Mouse (Mus musculus): ENCODE results near the gene Ccl24. TPM values are rescaled to one million over a fixed set of nuclear protein-coding genes. Genes with fewer than 3 reads are reported as not detected.

The Ccl24 gene
- total RNA-seq, 2 experiments from 2014 or later = not detected

DNA sequence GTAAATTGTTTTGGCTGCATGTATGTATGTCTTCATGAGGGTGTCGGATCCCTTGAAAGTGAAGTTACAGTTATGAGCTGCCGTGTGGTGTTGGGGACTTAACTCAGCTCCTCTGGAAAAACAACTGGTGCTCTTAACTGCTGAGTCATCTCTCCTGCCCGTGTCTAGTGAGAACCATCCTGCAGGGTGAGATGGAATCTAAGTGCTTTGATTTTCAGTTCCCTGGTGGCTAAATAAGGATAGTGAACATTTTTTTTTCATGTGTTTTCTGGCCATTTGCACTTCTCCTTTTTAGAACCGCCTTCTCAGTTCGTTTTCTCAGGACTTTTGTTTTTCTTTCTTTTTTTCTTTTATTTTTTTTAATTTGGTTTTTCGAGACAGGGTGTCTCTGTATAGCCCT, 4.2 kb downstream of the Ccl24 start:
- peak; percentile 38 for TF ChIP-seq CTCF (conservative IDR thresholded peaks at IDR 0.05)
- Histone ChIP-seq H3K4me3 (no peak overlapping the region), H3K27ac (no peak overlapping the region)
- no peak for DNase-seq (ENCODE audit: low spot score in 2 of 2)

- H3K4me3 ChIP-seq = no peak overlapping the region
- no peak for TF ChIP-seq CTCF (conservative IDR thresholded peaks at IDR 0.05)
- no peak overlapping the region for H3K27ac ChIP-seq
- no peak for DNase-seq (ENCODE audit: low spot score in 2 of 2)
Observed at GRCm38 (mm10) chr5:135567556-135568265, 5.1 kb downstream of the Ccl24 start.

- H3K4me3 ChIP-seq = no peak within 1 kb of the TSS
- no peak for DNase-seq (ENCODE audit: low spot score in 2 of 2)
- TF ChIP-seq CTCF (conservative IDR thresholded peaks at IDR 0.05) = no peak
- H3K27ac ChIP-seq = no peak within 1 kb of the TSS
Observed at GRCm38 (mm10) chr5:135563469-135563868, 9.4 kb downstream of the Ccl24 start, which contains the start of gene Ccl26. TSS of gene Ccl26 (minus strand) at chr5:135563569.

- TF ChIP-seq CTCF (conservative IDR thresholded peaks at IDR 0.05) = no peak
- Histone ChIP-seq H3K27ac (no peak overlapping the region), H3K4me3 (no peak overlapping the region)
- DNase-seq (ENCODE audit: low spot score in 2 of 2) = no peak
Observed at GRCm38 (mm10) chr5:135557671-135558070, 15.2 kb downstream of the Ccl24 start.

DNA sequence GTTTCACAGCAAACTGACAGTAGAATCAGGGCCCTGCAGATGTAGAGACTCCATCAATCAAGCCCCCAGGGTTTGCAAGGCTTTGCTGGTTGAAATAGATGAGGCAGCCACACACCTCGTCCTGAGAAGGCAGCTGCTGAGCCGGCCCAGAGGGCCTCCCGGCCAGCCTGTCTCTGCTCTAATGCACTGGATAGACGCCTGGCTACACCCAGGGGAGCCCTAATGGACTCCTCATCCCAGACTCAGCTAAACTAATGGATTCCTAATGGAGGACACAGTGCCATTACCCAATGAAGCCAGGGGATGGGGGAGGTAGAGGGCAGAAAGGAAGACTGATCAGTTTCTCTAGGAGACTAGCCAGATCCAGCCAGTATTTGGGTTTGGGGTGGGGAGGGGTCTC, 15.8 kb downstream of the Ccl24 start:
- no peak for TF ChIP-seq CTCF (conservative IDR thresholded peaks at IDR 0.05)
- DNase-seq (ENCODE audit: low spot score in 2 of 2) = no peak
- H3K4me3 ChIP-seq = no peak overlapping the region
- H3K27ac ChIP-seq = no peak overlapping the region

GRCm38 (mm10) chr5:135556259-135556658, 16.6 kb downstream of the Ccl24 start:
- no peak for TF ChIP-seq CTCF (conservative IDR thresholded peaks at IDR 0.05)
- DNase-seq (ENCODE audit: low spot score in 2 of 2) = no peak
- no peak overlapping the region for H3K27ac ChIP-seq
- H3K4me3 ChIP-seq = no peak overlapping the region

DNA sequence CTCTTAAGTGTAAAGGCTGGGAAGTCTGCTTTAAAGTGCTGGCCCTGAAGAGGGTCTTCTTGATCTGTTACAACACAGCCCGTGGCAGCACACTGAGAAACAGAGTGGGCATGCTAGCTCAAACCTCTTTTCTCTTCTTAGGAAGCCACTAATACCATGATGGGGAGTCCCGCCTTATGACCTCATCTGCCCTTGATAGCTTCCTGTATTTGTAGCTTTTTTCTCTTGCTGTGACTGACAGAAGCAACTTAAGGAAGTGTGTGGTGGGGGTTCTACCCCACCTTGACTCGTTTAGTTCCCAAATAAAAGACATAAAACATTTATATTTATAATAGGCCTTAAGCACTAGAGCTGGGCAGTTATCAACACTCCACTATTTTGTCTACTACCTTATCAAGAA, 21.3 kb downstream of the Ccl24 start:
- DNase-seq (ENCODE audit: low spot score in 2 of 2) = no peak
- Histone ChIP-seq H3K27ac (no peak overlapping the region), H3K4me3 (no peak overlapping the region)
- no peak for TF ChIP-seq CTCF (conservative IDR thresholded peaks at IDR 0.05)

GRCm38 (mm10) chr5:135550910-135551309, 21.9 kb downstream of the Ccl24 start:
- DNase-seq (ENCODE audit: low spot score in 2 of 2) = peak in 1 of 2 experiments; percentile 43
- Histone ChIP-seq H3K4me3 (no peak overlapping the region), H3K27ac (no peak overlapping the region)
- TF ChIP-seq CTCF (conservative IDR thresholded peaks at IDR 0.05) = peak; percentile 80

DNA sequence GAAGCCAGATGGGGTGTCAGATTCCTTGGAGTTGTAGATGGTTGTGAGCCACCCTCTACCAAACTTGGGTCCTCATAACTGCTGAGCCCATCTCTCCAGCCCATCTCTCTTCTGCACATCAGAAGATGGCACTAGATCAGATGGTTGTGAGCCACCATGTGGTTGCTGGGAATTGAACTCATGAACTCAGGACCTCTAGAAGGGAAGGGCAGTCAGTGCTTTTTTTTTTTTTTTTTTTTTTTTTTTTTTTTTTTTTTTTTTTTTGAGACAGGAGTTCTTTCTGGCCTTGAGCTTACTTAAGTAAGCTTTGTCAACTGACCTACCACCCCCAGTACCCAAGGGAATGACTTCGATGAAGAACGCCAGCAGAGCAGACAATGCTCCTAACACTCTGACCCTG, 24.9 kb downstream of the Ccl24 start:
- no peak for TF ChIP-seq CTCF (conservative IDR thresholded peaks at IDR 0.05)
- Histone ChIP-seq H3K4me3 (no peak overlapping the region), H3K27ac (no peak overlapping the region)
- no peak for DNase-seq (ENCODE audit: low spot score in 2 of 2)

DNA sequence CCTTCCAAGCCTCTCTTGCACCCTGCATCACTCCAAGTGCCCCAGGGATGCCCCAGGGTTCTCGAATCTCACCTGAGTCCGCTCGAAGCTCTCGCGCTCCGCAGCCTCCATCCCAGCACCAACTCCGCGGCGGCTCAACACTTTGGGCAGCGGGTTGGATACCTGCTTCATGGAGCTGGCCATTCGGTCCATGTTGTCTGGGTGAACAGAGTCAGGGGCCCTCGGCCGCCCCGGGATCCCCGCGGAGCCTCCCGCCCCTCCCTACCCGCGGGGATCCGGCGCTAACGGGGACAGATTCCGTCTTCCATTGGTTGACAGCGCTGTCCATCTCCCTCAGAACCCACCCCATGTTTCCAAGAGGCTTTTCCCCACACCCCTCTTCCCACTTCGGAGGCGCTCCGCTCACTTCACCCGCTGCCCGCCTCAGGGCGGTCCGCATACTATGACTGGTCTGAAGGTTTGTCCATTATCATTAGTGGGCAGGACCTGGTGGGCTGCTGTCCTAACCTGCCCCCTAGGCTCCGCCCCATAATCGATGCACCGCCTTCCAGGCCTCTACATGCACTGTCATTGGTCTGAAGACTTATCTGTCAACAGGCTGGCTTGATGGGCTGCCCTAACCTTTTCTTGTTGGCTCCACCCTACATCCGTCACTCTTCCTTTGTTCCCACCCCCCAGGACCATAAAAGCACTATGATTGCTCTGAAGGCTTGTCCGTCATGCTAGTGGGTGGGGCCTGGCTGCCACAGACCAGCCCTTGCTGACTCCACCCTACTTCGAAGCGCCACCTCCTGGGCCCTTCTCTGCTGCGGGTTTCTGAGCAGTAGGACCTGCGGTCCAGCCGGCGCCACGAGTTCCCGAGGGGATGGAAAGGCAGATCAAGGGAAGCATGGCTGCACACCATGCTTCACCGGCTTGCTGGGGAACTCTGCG, 27.7 kb downstream of the Ccl24 start, which contains the start of gene Hip1:
Gene Hip1 (minus strand): TSS at position 256 of the 933 bp plus-strand sequence.
- H3K27ac ChIP-seq = peak within 1 kb of the TSS; percentile 89
- H3K4me3 ChIP-seq = peak within 1 kb of the TSS; percentile 99
- DNase-seq (ENCODE audit: low spot score in 2 of 2) = peak; percentile 99 to 100
- peak; percentile 74 for TF ChIP-seq CTCF (conservative IDR thresholded peaks at IDR 0.05)

DNA sequence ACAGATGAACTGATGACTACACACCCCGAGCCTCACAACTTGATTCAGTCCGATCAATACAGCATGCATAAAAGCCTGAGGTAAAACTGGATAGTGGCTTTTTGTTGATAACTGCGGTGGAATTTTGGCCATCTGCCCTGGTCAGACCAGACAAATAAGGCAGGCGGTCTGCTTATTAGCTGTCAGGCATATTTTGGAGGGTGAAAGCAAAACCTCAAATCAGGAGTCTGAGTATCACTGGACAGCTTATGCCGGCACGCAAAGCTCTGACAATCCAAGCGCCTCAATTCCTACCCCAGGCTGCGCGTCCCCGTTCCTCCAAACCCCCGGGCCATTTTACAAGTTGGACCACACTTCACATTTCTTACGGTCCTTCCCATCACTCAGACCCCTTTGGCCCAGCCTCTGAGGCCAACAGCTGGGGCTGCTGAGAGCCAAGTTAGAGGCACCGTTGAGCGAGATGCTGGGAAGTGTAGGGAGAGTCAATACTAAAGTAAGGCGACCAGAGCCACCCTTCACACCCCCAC, 28.8 kb downstream of the Ccl24 start:
- DNase-seq (ENCODE audit: low spot score in 2 of 2) = no peak
- TF ChIP-seq CTCF (conservative IDR thresholded peaks at IDR 0.05) = no peak
- Histone ChIP-seq H3K4me3 (peak overlapping the region; percentile 99), H3K27ac (peak overlapping the region; percentile 89)

DNA sequence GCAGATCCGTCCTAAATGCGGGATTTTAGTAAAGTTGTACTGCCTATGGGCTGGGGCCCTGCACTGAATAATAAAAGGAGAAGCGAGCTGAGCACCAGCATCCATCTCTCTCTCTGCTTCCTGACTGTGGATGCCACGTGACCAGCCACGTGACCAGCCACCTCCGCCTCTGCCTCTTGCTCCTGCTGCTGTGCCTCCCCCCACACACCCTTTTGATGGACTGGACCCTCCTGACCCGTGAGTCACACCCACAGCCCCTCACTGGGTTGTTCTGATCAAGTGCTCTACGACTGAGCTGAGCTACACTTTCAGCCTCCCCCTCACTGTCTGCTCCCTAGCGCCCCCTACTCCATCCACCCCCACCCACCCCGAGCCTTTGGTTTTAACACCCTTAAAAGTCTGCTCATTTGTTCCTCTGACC, 35.0 kb downstream of the Ccl24 start:
- no peak for TF ChIP-seq CTCF (conservative IDR thresholded peaks at IDR 0.05)
- Histone ChIP-seq H3K27ac (no peak overlapping the region), H3K4me3 (no peak overlapping the region)
- DNase-seq (ENCODE audit: low spot score in 2 of 2) = no peak

DNA sequence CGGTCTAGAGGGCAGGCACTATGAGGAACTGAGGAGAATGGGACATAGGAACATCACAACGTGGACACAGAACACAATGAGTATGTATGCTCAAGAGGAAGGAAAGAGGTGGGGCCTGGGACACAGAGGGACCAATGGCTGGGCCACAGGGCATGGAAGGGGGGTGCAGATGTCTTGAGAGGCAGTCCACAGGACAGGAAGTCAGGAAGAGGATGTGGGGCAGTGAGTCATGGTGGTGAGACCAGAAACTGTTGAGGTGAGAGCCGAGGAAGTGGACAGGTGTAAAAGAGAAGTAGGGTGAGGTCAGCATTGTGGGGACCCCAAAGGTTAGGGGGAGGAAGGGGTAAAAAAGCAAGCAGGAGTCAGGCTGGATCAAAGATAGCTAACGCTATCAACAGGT, 35.5 kb downstream of the Ccl24 start:
- DNase-seq (ENCODE audit: low spot score in 2 of 2) = no peak
- H3K27ac ChIP-seq = no peak overlapping the region
- no peak for TF ChIP-seq CTCF (conservative IDR thresholded peaks at IDR 0.05)
- H3K4me3 ChIP-seq = no peak overlapping the region
